In genomic region chr9:124012691-124013090, GRCm38 (mm10) we compare ENCODE assay signal across 28 mouse cellular contexts. TPM values are rescaled to one million over a fixed set of nuclear protein-coding genes. Genes with fewer than 3 reads are reported as not detected.
A peak's percentile ranks its signal among the peaks of the same experiment; 100 is the strongest.
DNase-seq lines count a peak whose midpoint lies in the region; ATAC-seq lines count a peak whose summit lies in the region.
"Had no signal": no experiment of that assay in that cellular context is flagged by ENCODE, and none has a peak within 500 bp of the region (broad histone marks: within the 10 kb centered on the region; RNA-seq: fewer than 3 reads in every experiment).

No protein-coding gene starts in this region.

- H3K4me3 ChIP-seq in forebrain, embryonic 11.5 days (ENCODE audit: low read depth, low read length), result no peak overlapping the region

- H3K9ac ChIP-seq in forebrain, embryonic 11.5 days (ENCODE audit: low read length), result no peak overlapping the region

- H3K27ac ChIP-seq in forebrain, embryonic 11.5 days (ENCODE audit: low read depth, low read length), result no peak overlapping the region

- no peaks in the 10 kb centered on the region for H3K4me1 ChIP-seq in forebrain, embryonic 11.5 days (replicated peaks; ENCODE audit: control insufficient read depth, insufficient read depth, low read length)

- no peak for DNase-seq in heart, adult 11 months
- no peak for DNase-seq in urinary bladder, postnatal 25 days (ENCODE audit: low spot score)
- DNase-seq in forebrain, embryonic 11.5 days (ENCODE audit: low spot score), result no peak
- no peak for DNase-seq in kidney, adult 11 months
- DNase-seq: adrenal gland, adult 2 months; adrenal gland, adult 8-10 months; adrenal gland, postnatal 10 days; adrenal gland, postnatal 14 days; adrenal gland, postnatal 25 days; adrenal gland, postnatal 36 days; B cell, adult 2 months; cerebellum, adult 11 months; cerebellum, adult 11-12 months had no signal

- no peaks in the 10 kb centered on the region for H3K27me3 ChIP-seq in forebrain, embryonic 11.5 days (ENCODE audit: control insufficient read depth, insufficient read depth, low read length)
- H3K27me3 ChIP-seq: CH12.LX, Patski had no signal

- peak; percentile 33; the same call in 1 of the 2 replicates for ATAC-seq in granulocyte monocyte progenitor cell, adult 5-6 weeks (replicated peaks; ENCODE audit: poor library complexity, severe bottlenecking)
- peak; percentile 56 for ATAC-seq in megakaryocyte, adult 5-6 weeks (ENCODE audit: poor library complexity, severe bottlenecking)
- ATAC-seq in megakaryocyte progenitor cell, adult 5-6 weeks (replicated peaks; ENCODE audit: poor library complexity), result peak; percentile 18; the same call in 1 of the 2 replicates
- ATAC-seq in monocyte, adult 5-6 weeks (replicated peaks; ENCODE audit: insufficient number of reproducible peaks, low FRiP score, low TSS enrichment, poor library complexity, severe bottlenecking), result peak; percentile 71
- no peak for ATAC-seq in forebrain, embryonic 11.5 days (replicated peaks; ENCODE audit: low FRiP score)
- ATAC-seq: activated CD4-positive, CD25-positive, alpha-beta regulatory T cell, adult 4 months; CD4-positive, CD25-positive, alpha-beta regulatory T cell, adult 4 months; Patski had no signal

- no peaks in the 10 kb centered on the region for H3K36me3 ChIP-seq in forebrain, embryonic 11.5 days (ENCODE audit: control insufficient read depth, insufficient read depth, low read length)
- H3K36me3 ChIP-seq: G1E had no signal

- H3K9me3 ChIP-seq in forebrain, embryonic 11.5 days (ENCODE audit: control insufficient read depth, low read length), result no peaks in the 10 kb centered on the region
- H3K9me3 ChIP-seq: G1E had no signal

- no peak overlapping the region for H3K4me2 ChIP-seq in forebrain, embryonic 11.5 days (ENCODE audit: low read depth, low read length, severe bottlenecking)

- WGBS in forebrain, embryonic 11.5 days, result 90% methylated on average over 2 of the region's 2 CpGs

RNA-seq across cellular contexts. Expression of gene Ccr3, which starts 9.1 kb away (rescaled TPM):
- not detected in 2 replicates for total RNA-seq in granulocyte monocyte progenitor cell, adult 5-6 weeks (2014; fragmentation: Nextera tagmentation)
- 0.36 and 0.73 TPM in 2 replicates for total RNA-seq in granulocyte monocyte progenitor cell, adult 5-6 weeks (2017)
- total RNA-seq in megakaryocyte, adult 5-6 weeks (2015), result 15.1 and 20.7 TPM in 2 replicates
- total RNA-seq in megakaryocyte, adult 5-6 weeks (2017), result 22.2 and 28.5 TPM in 2 replicates
- total RNA-seq in megakaryocyte progenitor cell, adult 5-6 weeks (2015), result 0.42 and 0.49 TPM in 2 replicates
- 0.42 and 0.57 TPM in 2 replicates for total RNA-seq in megakaryocyte progenitor cell, adult 5-6 weeks (2017)
- total RNA-seq in monocyte, adult 5-6 weeks (2017), result 1.6 to 124 TPM (median 118 TPM) in 3 replicates
- not detected in 2 replicates for polyA plus RNA-seq in forebrain, embryonic 11.5 days (2014; fragmentation: Nextera tagmentation; extraction: Ambion mirVana)
- total RNA-seq: adrenal gland, adult 18-20 months; adrenal gland, adult 2 months; adrenal gland, adult 8-10 months; adrenal gland, postnatal 25 days; ES-E14; MEL had no signal
- polyA plus RNA-seq: adrenal gland, adult 2 months; C2C12; G1E; Patski had no signal

RNA-seq across cellular contexts. Expression of gene Ccr1l1, which starts 34.5 kb away (rescaled TPM):
- not detected in 2 replicates for total RNA-seq in granulocyte monocyte progenitor cell, adult 5-6 weeks (2014; fragmentation: Nextera tagmentation)
- not detected in 2 replicates for total RNA-seq in granulocyte monocyte progenitor cell, adult 5-6 weeks (2017)
- total RNA-seq in megakaryocyte, adult 5-6 weeks (2015), result 0.23 and 1.0 TPM in 2 replicates
- total RNA-seq in megakaryocyte, adult 5-6 weeks (2017), result 0.33 TPM in 1 of 2 replicates, not detected in the other
- 0.24 TPM in 1 of 2 replicates, not detected in the other for total RNA-seq in megakaryocyte progenitor cell, adult 5-6 weeks (2015)
- not detected in 2 replicates for total RNA-seq in megakaryocyte progenitor cell, adult 5-6 weeks (2017)
- not detected in 3 replicates for total RNA-seq in monocyte, adult 5-6 weeks (2017)
- polyA plus RNA-seq in forebrain, embryonic 11.5 days (2014; fragmentation: Nextera tagmentation; extraction: Ambion mirVana), result not detected in 2 replicates
- total RNA-seq: adrenal gland, adult 18-20 months; adrenal gland, adult 2 months; adrenal gland, adult 8-10 months; adrenal gland, postnatal 10 days; adrenal gland, postnatal 14 days; adrenal gland, postnatal 25 days; adrenal gland, postnatal 36 days; adrenal gland, postnatal 4 days; ES-E14; MEL had no signal
- polyA plus RNA-seq: activated CD4-positive, CD25-positive, alpha-beta regulatory T cell, adult 4 months; adrenal gland, adult 2 months; brain, embryonic 14.5 days; C2C12; CD4-positive, CD25-positive, alpha-beta regulatory T cell, adult 4 months; G1E; Patski had no signal

RNA-seq across cellular contexts. Expression of gene Ccr1, which starts 44.2 kb away (rescaled TPM):
- 2.1 and 3.8 TPM in 2 replicates for total RNA-seq in granulocyte monocyte progenitor cell, adult 5-6 weeks (2014; fragmentation: Nextera tagmentation)
- total RNA-seq in granulocyte monocyte progenitor cell, adult 5-6 weeks (2017), result 4.7 and 5.6 TPM in 2 replicates
- 119 and 127 TPM in 2 replicates for total RNA-seq in megakaryocyte, adult 5-6 weeks (2015)
- total RNA-seq in megakaryocyte, adult 5-6 weeks (2017), result 94.4 and 94.8 TPM in 2 replicates
- 4.5 and 5.1 TPM in 2 replicates for total RNA-seq in megakaryocyte progenitor cell, adult 5-6 weeks (2015)
- 3.1 and 3.6 TPM in 2 replicates for total RNA-seq in megakaryocyte progenitor cell, adult 5-6 weeks (2017)
- total RNA-seq in monocyte, adult 5-6 weeks (2017), result 3.8 to 22.9 TPM (median 22.1 TPM) in 3 replicates
- polyA plus RNA-seq in forebrain, embryonic 11.5 days (2014; fragmentation: Nextera tagmentation; extraction: Ambion mirVana), result 0.60 TPM in 2 replicates
- total RNA-seq: ES-E14, MEL had no signal
- polyA plus RNA-seq: Patski had no signal
